Mouse (Mus musculus): ENCODE results near the gene Shisa9. TPM values are rescaled to one million over a fixed set of nuclear protein-coding genes. Genes with fewer than 3 reads are reported as not detected.

Gene Shisa9
- polyA plus RNA-seq, 1 experiment from 2014 or later: 0.99 TPM

Other genes starting within 250 kb of the Shisa9 start
- gene Cpped1, start 74.7 kb upstream of the Shisa9 start, polyA plus RNA-seq (2014; fragmentation: Nextera tagmentation; extraction: Ambion mirVana): 28.0 and 28.1 TPM in 2 replicates

All from liver, embryonic 11.5 days (tissue).